Mouse (Mus musculus): ENCODE data around the gene Rtl8b. TPM values are rescaled to one million over a fixed set of nuclear protein-coding genes. Genes with fewer than 3 reads are reported as not detected.

The Rtl8b gene
- 36.0 and 64.2 TPM in 2 replicates for polyA plus RNA-seq (2012; ENCODE audit: low replicate concordance)

DNA sequence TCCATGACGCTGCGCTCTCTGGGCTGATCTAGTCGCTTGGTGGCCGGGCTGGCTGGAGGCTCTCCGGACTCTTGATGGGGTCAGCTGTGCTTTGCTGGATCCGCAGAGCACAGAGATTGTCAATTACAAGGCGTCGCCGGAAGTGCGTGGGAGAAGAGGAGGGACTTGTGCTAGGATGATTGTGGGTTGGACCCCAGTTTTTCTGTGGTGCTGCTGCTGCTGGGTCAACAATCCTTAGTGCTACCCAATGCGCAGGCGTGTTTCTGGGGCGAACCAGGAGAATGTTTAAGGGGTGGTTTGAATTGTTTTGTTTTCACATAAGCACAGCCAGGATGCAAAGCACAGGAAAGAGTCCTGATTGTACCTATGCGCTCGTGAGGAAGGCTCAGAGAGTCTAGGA lies at the start of gene Rtl8b:
TSS of gene Rtl8b (minus strand) at position 115 of the 400 bp plus-strand sequence.

DNA sequence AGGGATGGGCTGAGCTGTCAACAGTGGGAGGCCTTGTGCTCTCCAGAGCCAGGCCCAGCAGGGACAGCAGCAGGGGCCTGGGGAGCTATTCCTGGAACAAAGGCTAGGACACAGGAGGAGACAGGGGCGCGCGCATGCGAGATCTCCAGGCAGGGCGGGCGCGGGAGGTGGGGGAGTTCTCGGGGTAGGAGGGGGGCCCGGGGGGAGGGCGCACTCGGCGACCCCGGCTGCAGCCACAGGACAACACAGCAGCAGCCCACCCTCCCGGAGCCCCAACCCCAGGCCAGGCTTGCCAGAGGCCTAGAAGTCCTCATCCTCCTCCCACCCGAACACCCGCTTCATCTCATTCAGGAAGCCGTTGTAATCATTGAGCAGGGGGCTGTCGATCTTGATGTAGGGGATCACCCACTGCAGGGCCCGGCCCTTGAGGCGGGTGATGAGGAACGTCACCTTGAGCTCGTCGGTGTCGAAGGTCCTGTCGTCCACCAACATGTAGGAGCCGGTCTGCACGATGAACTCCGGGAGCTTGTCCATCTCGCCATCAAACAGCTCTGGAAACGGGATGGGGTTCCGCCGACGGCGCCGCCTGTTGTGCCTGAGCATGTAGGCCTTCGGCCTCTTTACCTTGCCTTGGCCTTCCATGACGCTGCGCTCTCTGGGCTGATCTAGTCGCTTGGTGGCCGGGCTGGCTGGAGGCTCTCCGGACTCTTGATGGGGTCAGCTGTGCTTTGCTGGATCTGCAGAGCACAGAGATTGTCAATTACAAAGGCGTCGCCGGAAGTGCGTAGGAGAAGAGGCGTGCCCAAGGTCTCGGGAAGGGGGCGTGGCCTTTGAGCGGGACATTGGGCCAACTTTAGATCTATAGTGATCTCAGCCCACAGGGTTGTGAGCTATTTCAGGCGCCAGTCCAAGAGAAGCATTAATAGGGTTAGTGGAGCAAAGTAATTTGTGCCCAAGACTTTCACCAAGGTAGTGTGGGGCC lies 26.9 kb downstream of the Rtl8b start, which contains the start of gene Rtl8a:
TSS of gene Rtl8a (minus strand) at position 703 of the 982 bp plus-strand sequence.

Other genes starting within 250 kb of the Rtl8b start
- gene Etd, start 235.5 kb downstream of the Rtl8b start, polyA plus RNA-seq (2012; ENCODE audit: low replicate concordance): not detected in 2 replicates
- gene Rtl8c, start 62.4 kb downstream of the Rtl8b start, polyA plus RNA-seq (2012; ENCODE audit: low replicate concordance): 3.5 and 3.9 TPM in 2 replicates
- not detected in 2 replicates for gene Gm14597, start 61.4 kb downstream of the Rtl8b start, polyA plus RNA-seq (2012; ENCODE audit: low replicate concordance)
- 7.2 and 29.0 TPM in 2 replicates for gene Rtl8a, start 26.7 kb downstream of the Rtl8b start, polyA plus RNA-seq (2012; ENCODE audit: low replicate concordance)
- not detected in 2 replicates for gene 4930502E18Rik, start 54.4 kb upstream of the Rtl8b start, polyA plus RNA-seq (2012; ENCODE audit: low replicate concordance)
- not detected in 2 replicates for gene 1700013H16Rik, start 87.4 kb upstream of the Rtl8b start, polyA plus RNA-seq (2012; ENCODE audit: low replicate concordance)
- gene Zfp36l3, start 106.0 kb upstream of the Rtl8b start, polyA plus RNA-seq (2012; ENCODE audit: low replicate concordance): 0.16 TPM in 1 of 2 replicates, not detected in the other
- 0.26 and 1.1 TPM in 2 replicates for gene Xlr, start 127.3 kb upstream of the Rtl8b start, polyA plus RNA-seq (2012; ENCODE audit: low replicate concordance)

Measured in hematopoietic multipotent progenitor cell, adult 10-12 weeks (in vitro differentiated cells).